Mouse (Mus musculus) stomach, embryonic 14.5 days (tissue): ENCODE results near the gene Zfp973. TPM values are rescaled to one million over a fixed set of nuclear protein-coding genes. Genes with fewer than 3 reads are reported as not detected.
"Not testable (repeated sequence)": the region's sequence is repeated elsewhere in the genome, so short reads cannot be mapped to it uniquely, and the experiment has no call there.

ENCODE experiments used
- ATAC-seq: fragments of 200-750 bp; cut with Nextera tagmentation; 2 replicates; pipeline ENCODE4 v1.8.0; 2017; ENCODE audit warnings: low read depth, moderate TSS enrichment; ENCODE audit not compliant: insufficient number of reproducible peaks, insufficient read depth, low FRiP score
- H3K27ac ChIP-seq: fragments of 300-500 bp; sonication (generic); 2 replicates; pipeline ENCODE4 v1.5.1; 2014; ENCODE audit warnings: mild to moderate bottlenecking, low read length, moderate library complexity, mixed read lengths
- H3K27me3 ChIP-seq: fragments of 300-500 bp; sonication (generic); 2 replicates; pipeline ENCODE4 v1.6.1; 2014; ENCODE audit warnings: low read length, control low read depth, mixed read lengths; ENCODE audit not compliant: control insufficient read depth, insufficient read depth
- H3K36me3 ChIP-seq: fragments of 300-500 bp; sonication (generic); 2 replicates; pipeline ENCODE4 v1.6.1; 2014; ENCODE audit warnings: mild to moderate bottlenecking, control low read depth, low read length, moderate library complexity, mixed read lengths; ENCODE audit not compliant: control insufficient read depth, insufficient read depth
- H3K4me1 ChIP-seq: fragments of 300-500 bp; sonication (generic); 2 replicates; pipeline ENCODE4 v1.6.1; 2014; ENCODE audit warnings: low read length, control low read depth, mixed read lengths; ENCODE audit not compliant: control insufficient read depth, insufficient read depth
- H3K4me2 ChIP-seq: fragments of 300-500 bp; sonication (generic); replicated peaks from 2 replicates; pipeline ENCODE4 v1.6.1; 2014; ENCODE audit warnings: low read depth, low read length, control low read depth
- H3K4me3 ChIP-seq: fragments of 300-500 bp; sonication (generic); 2 replicates; pipeline ENCODE4 v1.5.1; 2014; ENCODE audit warnings: low read depth, low read length, control low read depth
- H3K9ac ChIP-seq: fragments of 300-500 bp; sonication (generic); replicated peaks from 2 replicates; pipeline ENCODE4 v1.6.1; 2014; ENCODE audit warnings: low read depth, mild to moderate bottlenecking, control low read depth, low read length, moderate library complexity, mixed read lengths
- H3K9me3 ChIP-seq: fragments of 300-500 bp; sonication (generic); 2 replicates; pipeline ENCODE4 v1.6.1; 2016; ENCODE audit warnings: low read depth, low read length, control low read depth; ENCODE audit not compliant: control insufficient read depth
- WGBS: fragments of 180-500 bp; shearing (Covaris S2); extraction: QIAGEN DNeasy Blood & Tissue Kit; methylation state at CpG from one replicate; pipeline ENCODE4 v1.1.7; 2014; 5-methylcytosine and 5-hydroxymethylcytosine counted together
- polyA plus RNA-seq: library from polyadenylated mRNA; unstranded; fragments of >200 nt; fragmentation: Nextera tagmentation; extraction: Ambion mirVana; gene quantifications from 2 replicates; pipeline ENCODE4 v1.2.1, GENCODE M21; 2014

The Zfp973 gene
- polyA plus RNA-seq, result 11.8 and 12.6 TPM in 2 replicates

DNA sequence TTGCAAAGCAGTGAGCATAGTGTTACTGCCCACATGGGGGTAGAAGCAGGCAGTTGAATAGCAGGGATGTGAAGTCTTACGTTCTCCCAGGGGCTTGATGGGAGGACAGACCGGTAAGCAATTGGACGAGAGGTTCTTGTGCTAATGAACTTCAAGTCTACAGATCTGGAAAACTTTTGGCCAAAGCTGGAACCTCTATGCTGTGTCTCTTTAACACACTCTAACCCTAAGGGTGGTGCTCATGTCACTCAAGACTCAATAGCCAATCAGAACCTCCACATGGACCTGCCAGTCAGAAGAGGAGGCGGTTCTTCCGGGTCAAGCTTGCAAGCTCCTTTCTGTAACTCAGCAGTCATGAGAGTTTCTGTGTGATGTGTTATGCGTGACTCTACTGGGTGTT is at the start of gene Zfp973:
Zfp973 (plus strand) TSS at position 301 of the 400 bp plus-strand sequence.
- not testable (repeated sequence) for H3K27me3 ChIP-seq, H3K4me1 ChIP-seq, H3K36me3 ChIP-seq, H3K4me3 ChIP-seq, H3K4me2 ChIP-seq, H3K27ac ChIP-seq, H3K9ac ChIP-seq, H3K9me3 ChIP-seq, ATAC-seq
- no CpG with 5 or more reads among the region's 6 CpGs for WGBS

DNA sequence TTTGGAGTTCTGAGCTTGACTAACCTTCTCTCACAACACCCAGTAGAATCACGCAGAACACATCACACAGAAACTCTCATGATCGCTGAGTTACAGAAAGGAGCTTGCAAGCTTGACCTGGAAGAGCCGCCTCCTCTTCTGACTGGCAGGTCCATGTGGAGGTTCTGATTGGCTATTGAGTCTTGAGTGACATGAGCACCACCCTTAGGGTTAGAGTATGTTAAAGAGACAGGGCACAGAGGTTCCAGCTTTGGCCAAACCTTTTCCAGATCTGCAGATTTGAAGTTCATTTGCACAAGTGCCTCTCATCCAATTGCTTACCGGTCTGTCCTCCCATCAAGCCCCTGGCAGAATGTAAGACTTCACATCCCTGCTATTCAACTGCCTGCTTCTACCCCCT is 34.1 kb upstream of the Zfp973 start, which contains the start of gene Gm14308:
Gm14308 (minus strand) TSS at position 101 of the 400 bp plus-strand sequence.
- H3K27me3 ChIP-seq, H3K9ac ChIP-seq, ATAC-seq, H3K4me1 ChIP-seq, H3K36me3 ChIP-seq, H3K4me2 ChIP-seq, H3K4me3 ChIP-seq, H3K9me3 ChIP-seq, H3K27ac ChIP-seq: not testable (repeated sequence)
- WGBS, result no CpG with 5 or more reads among the region's 4 CpGs

GRCm38 (mm10) chr2:176708051-176708450 is 37.7 kb downstream of the Zfp973 start, which contains the start of gene Gm14305:
Gm14305 (plus strand) TSS chr2:176708328.
- not testable (repeated sequence) for H3K9me3 ChIP-seq, ATAC-seq, H3K9ac ChIP-seq, H3K4me2 ChIP-seq, H3K4me1 ChIP-seq, H3K27ac ChIP-seq, H3K36me3 ChIP-seq, H3K27me3 ChIP-seq
- H3K4me3 ChIP-seq, result peak within 1 kb of the TSS; percentile 38
- 0% methylated on average over 1 of the region's 6 CpGs for WGBS

Other genes with a start within 250 kb of the Zfp973 start
- 18.2 and 22.6 TPM in 2 replicates for gene Gm14435, start 246.9 kb upstream of the Zfp973 start, polyA plus RNA-seq
- 0.97 and 2.5 TPM in 2 replicates for gene Gm14434, start 183.7 kb upstream of the Zfp973 start, polyA plus RNA-seq
- gene Zfp967, start 149.5 kb upstream of the Zfp973 start, polyA plus RNA-seq, result not detected in 2 replicates
- 18.1 and 26.1 TPM in 2 replicates for gene Gm14308, start 34.2 kb upstream of the Zfp973 start, polyA plus RNA-seq
- 36.7 and 38.4 TPM in 2 replicates for gene Gm14305, start 37.8 kb downstream of the Zfp973 start, polyA plus RNA-seq
- gene Gm14295, start 128.1 kb downstream of the Zfp973 start, polyA plus RNA-seq, result 24.4 and 25.6 TPM in 2 replicates
- not detected in 2 replicates for gene Gm14408, start 160.6 kb downstream of the Zfp973 start, polyA plus RNA-seq